In genomic region chr14:18186883-18187417, GRCm38 (mm10) we compare ENCODE assay signal across 8 mouse cellular contexts. TPM values are rescaled to one million over a fixed set of nuclear protein-coding genes. Genes with fewer than 3 reads are reported as not detected.
DNase-seq lines count a peak whose midpoint lies in the region; ATAC-seq and TF ChIP-seq lines count a peak whose summit lies in the region.

No protein-coding gene starts in this region.

- peak; percentile 59 for DNase-seq in forebrain, embryonic 11.5 days (ENCODE audit: low spot score)
- peak; percentile 11 for DNase-seq in spleen, adult 12 weeks (ENCODE audit: low spot score)
- no peak for DNase-seq in spleen, postnatal 4 days (ENCODE audit: low spot score in 2 of 2)
- peak; percentile 61 to 70 for DNase-seq in cerebellum, postnatal 14 days
- DNase-seq in kidney, postnatal 0 days (ENCODE audit: low spot score) = peak; percentile 74
- no peak for DNase-seq in lung, adult 2 months
- peak; percentile 63 for DNase-seq in thymus, postnatal 14 days

- no peak overlapping the region for H3K4me3 ChIP-seq in forebrain, embryonic 11.5 days (ENCODE audit: low read depth, low read length)
- no peak overlapping the region for H3K4me3 ChIP-seq in forebrain, embryonic 13.5 days
- no peak overlapping the region for H3K4me3 ChIP-seq in kidney, postnatal 0 days (replicated peaks; ENCODE audit: low read depth, low read length)
- H3K4me3 ChIP-seq in lung, adult 2 months (replicated peaks; ENCODE audit: extremely low read depth, low read depth, low read length) = no peak overlapping the region

- ATAC-seq in forebrain, embryonic 11.5 days (replicated peaks; ENCODE audit: low FRiP score) = no peak
- no peak for ATAC-seq in forebrain, embryonic 13.5 days
- no peak for ATAC-seq in kidney, postnatal 0 days (replicated peaks; ENCODE audit: low FRiP score, low read depth)

- H3K9ac ChIP-seq in forebrain, embryonic 11.5 days (ENCODE audit: low read length) = no peak overlapping the region
- no peak overlapping the region for H3K9ac ChIP-seq in forebrain, embryonic 13.5 days
- no peak overlapping the region for H3K9ac ChIP-seq in kidney, postnatal 0 days (ENCODE audit: low read depth, low read length)

- no peak for TF ChIP-seq POLR2A in lung, adult 2 months (IDR thresholded peaks at IDR 0.05; ENCODE audit: borderline replicate concordance, extremely low read depth, low read depth, low read length)

- 50% methylated on average over 9 of the region's 9 CpGs for WGBS in forebrain, embryonic 11.5 days
- 52% methylated on average over 9 of the region's 9 CpGs for WGBS in forebrain, embryonic 13.5 days
- 41% methylated on average over 9 of the region's 9 CpGs for WGBS in kidney, postnatal 0 days
- 32% methylated on average over 9 of the region's 9 CpGs for WGBS in lung, adult 2 months

- H3K36me3 ChIP-seq in forebrain, embryonic 11.5 days (ENCODE audit: control insufficient read depth, insufficient read depth, low read length) = no peaks in the 10 kb centered on the region
- no peaks in the 10 kb centered on the region for H3K36me3 ChIP-seq in forebrain, embryonic 13.5 days (ENCODE audit: poor library complexity, severe bottlenecking)
- H3K36me3 ChIP-seq in kidney, postnatal 0 days (ENCODE audit: insufficient read depth, low read length) = no peaks in the 10 kb centered on the region

- no peak overlapping the region for H3K27ac ChIP-seq in forebrain, embryonic 11.5 days (ENCODE audit: low read depth, low read length)
- no peak overlapping the region for H3K27ac ChIP-seq in forebrain, embryonic 13.5 days
- no peak overlapping the region for H3K27ac ChIP-seq in kidney, postnatal 0 days

- peak; percentile 77 for TF ChIP-seq CTCF in kidney, postnatal 0 days (IDR thresholded peaks at IDR 0.05; ENCODE audit: low read depth)
- TF ChIP-seq CTCF in lung, adult 2 months (IDR thresholded peaks at IDR 0.05; ENCODE audit: insufficient read depth, low read length) = peak; percentile 22; the same call in 1 of the 2 replicates

- no peak overlapping the region for H3K4me2 ChIP-seq in forebrain, embryonic 11.5 days (ENCODE audit: low read depth, low read length, severe bottlenecking)
- H3K4me2 ChIP-seq in forebrain, embryonic 13.5 days = no peak overlapping the region
- H3K4me2 ChIP-seq in kidney, postnatal 0 days (ENCODE audit: low read length) = no peak overlapping the region

- H3K27me3 ChIP-seq in forebrain, embryonic 11.5 days (ENCODE audit: control insufficient read depth, insufficient read depth, low read length) = no peaks in the 10 kb centered on the region
- H3K27me3 ChIP-seq in forebrain, embryonic 13.5 days = no peaks in the 10 kb centered on the region
- no peaks in the 10 kb centered on the region for H3K27me3 ChIP-seq in kidney, postnatal 0 days (ENCODE audit: insufficient read depth, low read length)

- H3K9me3 ChIP-seq in forebrain, embryonic 11.5 days (ENCODE audit: control insufficient read depth, low read length) = no peaks in the 10 kb centered on the region
- no peaks in the 10 kb centered on the region for H3K9me3 ChIP-seq in forebrain, embryonic 13.5 days (replicated peaks)
- no peaks in the 10 kb centered on the region for H3K9me3 ChIP-seq in kidney, postnatal 0 days (replicated peaks; ENCODE audit: low read length)

- no peaks in the 10 kb centered on the region for H3K4me1 ChIP-seq in forebrain, embryonic 11.5 days (replicated peaks; ENCODE audit: control insufficient read depth, insufficient read depth, low read length)
- H3K4me1 ChIP-seq in forebrain, embryonic 13.5 days = no peaks in the 10 kb centered on the region
- H3K4me1 ChIP-seq in kidney, postnatal 0 days (replicated peaks; ENCODE audit: insufficient read depth, low read length) = no peaks in the 10 kb centered on the region
- H3K4me1 ChIP-seq in lung, adult 2 months (ENCODE audit: control insufficient read depth, insufficient read depth, low read length) = no peaks in the 10 kb centered on the region

RNA-seq across cellular contexts. Expression of gene Nr1d2, which starts 52.0 kb away (rescaled TPM):
- 5.5 and 6.3 TPM in 2 replicates for polyA plus RNA-seq in forebrain, embryonic 11.5 days (2014; fragmentation: Nextera tagmentation; extraction: Ambion mirVana)
- polyA plus RNA-seq in forebrain, embryonic 13.5 days (2015; fragmentation: Nextera tagmentation; extraction: Ambion mirVana) = 5.0 and 5.4 TPM in 2 replicates
- polyA plus RNA-seq in kidney, postnatal 0 days (2015; fragmentation: Nextera tagmentation; extraction: Ambion mirVana) = 12.4 and 13.2 TPM in 2 replicates
- 20.4 and 44.0 TPM in 2 replicates for polyA plus RNA-seq in lung, adult 2 months (2012; rRNA removed)

Comparison
In these comparisons a context has a peak if more than half of its experiments do, and no peak if none do; other contexts are left out.
1. DNase-seq: peak in forebrain, embryonic 11.5 days (single experiment), spleen, adult 12 weeks (single experiment), cerebellum, postnatal 14 days (2 of 2), kidney, postnatal 0 days (single experiment) and thymus, postnatal 14 days (single experiment); none in spleen, postnatal 4 days (0 of 2) and lung, adult 2 months (single experiment).